Mouse (Mus musculus) heart, embryonic 10.5 days (tissue): ENCODE measurements around the gene Sez6. TPM values are rescaled to one million over a fixed set of nuclear protein-coding genes. Genes with fewer than 3 reads are reported as not detected.

Experiments used
- DNase-seq: peaks from one replicate; pipeline ENCODE4 v3.0.0-alpha.2; 2017; ENCODE audit warnings: low spot score
- H3K27ac ChIP-seq: fragments of 300-500 bp; sonication (generic); 2 replicates; pipeline ENCODE4 v1.5.1; 2016; ENCODE audit warnings: mild to moderate bottlenecking
- H3K27me3 ChIP-seq: fragments of 300-500 bp; sonication (generic); 2 replicates; pipeline ENCODE4 v1.6.1; 2016; ENCODE audit warnings: mild to moderate bottlenecking; ENCODE audit not compliant: poor library complexity, insufficient read depth, severe bottlenecking
- H3K36me3 ChIP-seq: fragments of 300-500 bp; sonication (generic); 2 replicates; pipeline ENCODE4 v1.6.1; 2016; ENCODE audit warnings: mild to moderate bottlenecking, moderate library complexity
- H3K4me1 ChIP-seq: fragments of 300-500 bp; sonication (generic); 2 replicates; pipeline ENCODE4 v1.6.1; 2016; ENCODE audit warnings: mild to moderate bottlenecking
- H3K4me3 ChIP-seq: fragments of 300-500 bp; sonication (generic); 2 replicates; pipeline ENCODE4 v1.5.1; 2016; ENCODE audit warnings: mild to moderate bottlenecking, moderate library complexity
- H3K9me3 ChIP-seq: fragments of 300-500 bp; sonication (generic); 2 replicates; pipeline ENCODE4 v1.6.1; 2016; ENCODE audit warnings: mild to moderate bottlenecking, moderate library complexity
- WGBS: fragments of 180-500 bp; shearing (Covaris S2); methylation state at CpG from one replicate; pipeline ENCODE4 v1.1.7; 2016; 5-methylcytosine and 5-hydroxymethylcytosine counted together
- polyA plus RNA-seq: library from polyadenylated mRNA; unstranded; fragments of >200 nt; fragmentation: Nextera tagmentation; extraction: Ambion mirVana; gene quantifications from 2 replicates; pipeline ENCODE4 v1.2.1, GENCODE M21; 2016

The Sez6 gene
- polyA plus RNA-seq, 1 experiment from 2014 or later = 0.30 TPM

DNA sequence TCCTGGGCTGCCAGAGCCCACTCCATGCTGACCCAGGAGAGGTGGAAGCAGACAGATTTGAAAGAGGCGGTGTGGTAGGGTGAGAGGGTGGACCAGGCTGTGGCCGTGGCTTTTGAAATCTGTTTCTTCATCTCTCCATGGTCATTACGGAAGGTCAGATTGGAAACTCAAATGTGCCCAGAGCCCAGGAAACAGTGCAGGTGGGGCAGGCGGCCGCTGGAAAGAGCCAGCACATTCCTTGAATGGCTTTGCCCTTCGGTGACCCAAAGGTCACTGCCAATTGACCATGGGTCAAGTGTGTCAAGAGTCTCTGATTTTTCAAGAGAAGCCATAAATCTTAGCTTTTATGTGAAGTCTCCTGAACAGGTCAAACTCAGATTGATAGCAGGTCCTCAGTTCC, 17.1 kb upstream of the Sez6 start:
- peaks cover 15% of the 10 kb centered on the region for H3K4me1 ChIP-seq
- peaks cover 84% of the 10 kb centered on the region for H3K27me3 ChIP-seq
- no peak for DNase-seq

DNA sequence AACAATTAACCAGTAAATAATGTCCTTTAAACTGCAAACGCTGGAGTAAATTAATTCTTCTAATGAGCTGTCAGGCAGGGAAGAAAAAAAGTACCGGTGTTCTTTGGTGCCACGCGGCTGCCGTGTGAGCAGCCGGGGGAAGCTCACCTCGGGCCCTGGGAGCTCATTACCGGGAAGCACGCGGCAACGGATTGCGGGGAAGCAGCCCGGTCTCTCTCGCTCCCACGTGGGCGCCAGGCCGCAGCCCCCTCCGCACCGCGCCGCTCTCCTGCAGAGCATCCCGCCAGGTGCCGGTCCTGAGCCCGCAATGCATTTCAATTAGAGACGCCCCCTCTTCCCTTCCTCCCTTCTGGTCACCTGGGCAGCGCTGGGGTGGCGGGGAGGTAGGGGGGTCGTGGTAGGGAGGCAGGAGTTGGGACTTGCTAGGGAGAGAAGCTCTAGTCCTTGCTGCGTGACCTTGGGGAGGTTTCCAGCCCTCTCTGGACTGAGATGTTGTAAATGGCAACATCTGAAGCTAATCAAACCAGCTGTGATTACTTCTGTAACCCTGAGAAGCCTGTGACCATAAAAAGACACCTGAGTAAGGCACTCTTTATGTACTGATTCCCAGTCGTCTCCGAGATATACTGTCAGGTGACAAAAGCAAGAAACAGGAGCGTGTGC, 15.9 kb upstream of the Sez6 start:
- Histone ChIP-seq H3K36me3 (no peaks in the 10 kb centered on the region), H3K4me1 (peaks cover 10% of the 10 kb centered on the region), H3K27ac (no peak overlapping the region), H3K27me3 (peaks cover 84% of the 10 kb centered on the region), H3K4me3 (peak overlapping the region; percentile 44), H3K9me3 (no peaks in the 10 kb centered on the region)
- 4% methylated on average over 32 of the region's 32 CpGs for WGBS
- DNase-seq = no peak

More for the DNA sequence above, 17.1 kb upstream of the Sez6 start:
- no peaks in the 10 kb centered on the region for H3K9me3 ChIP-seq
- H3K4me3 ChIP-seq = no peak overlapping the region
- H3K27ac ChIP-seq = no peak overlapping the region
- 61% methylated on average over 6 of the region's 6 CpGs for WGBS
- no peaks in the 10 kb centered on the region for H3K36me3 ChIP-seq

DNA sequence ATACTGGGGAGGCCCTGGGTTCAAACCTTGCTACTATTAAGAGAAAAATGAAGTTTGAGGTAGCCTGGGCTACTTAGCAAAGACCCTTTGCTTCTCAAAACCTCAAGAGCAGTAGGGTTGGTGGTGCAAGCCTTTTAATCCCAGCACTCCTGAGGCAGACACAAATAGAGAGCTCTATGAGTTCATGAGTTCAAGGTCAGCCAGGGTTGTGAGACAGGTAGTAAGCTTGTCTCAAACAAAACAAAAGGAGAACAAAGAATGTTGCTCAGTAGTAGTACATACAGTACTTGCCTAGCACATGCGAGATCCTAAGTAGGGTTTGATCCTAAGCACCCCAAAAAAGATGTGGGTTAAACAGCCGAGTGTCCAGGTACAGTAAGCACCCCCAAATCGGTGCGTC, 13.9 kb upstream of the Sez6 start:
- Histone ChIP-seq H3K4me1 (peaks cover 10% of the 10 kb centered on the region), H3K27me3 (peaks cover 83% of the 10 kb centered on the region), H3K36me3 (no peaks in the 10 kb centered on the region), H3K27ac (no peak overlapping the region), H3K4me3 (no peak overlapping the region), H3K9me3 (no peaks in the 10 kb centered on the region)
- WGBS = 81% methylated on average over 4 of the region's 4 CpGs
- no peak for DNase-seq

DNA sequence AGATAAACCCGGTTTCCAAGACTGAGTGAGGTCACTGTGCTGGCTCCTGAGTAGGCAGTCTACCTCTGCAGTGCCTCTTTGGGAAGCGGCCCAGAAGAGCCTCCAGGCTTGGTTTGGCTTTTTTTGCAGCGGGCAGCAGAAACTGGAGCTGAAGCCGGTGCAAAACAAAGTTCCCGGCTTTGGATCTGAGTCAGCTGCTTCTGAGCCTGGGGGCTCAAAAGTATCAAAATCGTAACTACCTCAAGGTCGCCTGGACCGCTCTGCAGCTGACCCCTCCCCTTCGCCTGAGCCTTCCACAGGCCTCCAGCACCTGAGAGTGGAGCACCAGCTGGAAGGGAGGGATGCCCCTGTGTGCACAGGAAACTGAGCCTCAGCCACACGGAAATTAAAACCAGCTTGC, 13.4 kb upstream of the Sez6 start:
- no peaks in the 10 kb centered on the region for H3K9me3 ChIP-seq
- WGBS = 57% methylated on average over 10 of the region's 10 CpGs
- peaks cover 81% of the 10 kb centered on the region for H3K27me3 ChIP-seq
- H3K36me3 ChIP-seq = no peaks in the 10 kb centered on the region
- no peak overlapping the region for H3K27ac ChIP-seq
- no peak overlapping the region for H3K4me3 ChIP-seq
- no peak for DNase-seq
- H3K4me1 ChIP-seq = peaks cover 10% of the 10 kb centered on the region

DNA sequence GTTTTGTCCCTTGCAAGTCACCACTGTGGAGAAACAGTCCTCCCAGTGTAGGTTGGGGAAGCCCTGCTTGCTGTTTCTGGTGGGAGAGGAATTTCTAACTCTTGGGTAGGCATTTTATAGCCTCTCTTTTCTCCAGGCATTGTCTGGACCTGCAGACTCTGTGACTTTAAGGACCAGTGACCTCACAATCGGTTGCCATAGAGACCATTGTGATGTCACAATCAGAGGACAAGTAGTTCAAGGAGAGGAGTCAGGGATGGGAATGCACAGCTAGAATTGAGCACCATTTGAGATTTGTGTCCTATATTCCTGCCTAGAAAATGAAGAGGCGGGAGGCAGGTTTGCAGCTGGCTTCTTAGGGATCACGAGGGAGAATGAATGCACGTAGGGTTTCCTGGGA, 7.3 kb upstream of the Sez6 start:
- H3K4me3 ChIP-seq = no peak overlapping the region
- 73% methylated on average over 4 of the region's 4 CpGs for WGBS
- no peaks in the 10 kb centered on the region for H3K9me3 ChIP-seq
- H3K36me3 ChIP-seq = no peaks in the 10 kb centered on the region
- H3K27ac ChIP-seq = no peak overlapping the region
- no peaks in the 10 kb centered on the region; the same call in 1 of the 2 replicates for H3K4me1 ChIP-seq
- no peak for DNase-seq
- peaks cover 74% of the 10 kb centered on the region for H3K27me3 ChIP-seq

DNA sequence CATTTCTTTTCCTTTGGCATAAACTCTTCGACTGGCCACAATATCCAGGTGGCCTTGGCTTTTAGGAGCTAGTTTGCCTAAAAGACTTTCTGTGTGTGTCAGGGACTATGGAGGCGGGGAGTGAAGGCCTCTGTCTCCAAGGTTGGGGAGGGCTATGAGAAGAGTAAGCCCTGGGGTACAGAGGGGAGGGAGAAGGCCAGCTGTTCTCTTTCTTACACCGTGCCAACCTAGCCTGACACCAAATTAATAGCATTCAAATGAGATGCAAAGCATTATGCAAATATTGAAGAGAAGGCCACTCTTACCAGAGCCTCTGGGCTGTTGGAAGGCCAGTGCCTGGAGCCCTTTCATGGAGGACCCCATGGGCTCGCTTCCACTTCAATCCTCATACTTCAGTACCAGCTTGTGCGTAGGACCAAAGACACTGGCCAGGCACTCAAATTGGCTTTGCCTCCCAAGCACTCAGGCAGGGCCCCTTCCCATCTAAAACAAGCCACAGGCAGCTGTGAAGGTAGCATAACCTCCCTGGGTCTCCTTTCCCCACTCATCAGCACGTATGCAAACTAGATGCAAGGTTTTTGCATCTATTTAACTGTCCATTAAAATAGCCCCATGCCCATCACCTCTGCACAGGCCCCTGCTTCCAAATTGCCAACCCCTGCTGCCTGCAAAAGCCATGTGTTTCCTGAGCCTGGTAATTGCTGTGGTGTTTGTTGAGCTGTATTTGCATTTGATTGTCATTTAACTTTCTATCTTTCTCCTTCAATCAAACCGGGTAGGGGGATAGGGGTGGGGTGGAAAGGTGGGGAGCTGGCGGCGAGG, 4.6 kb upstream of the Sez6 start:
- no peaks in the 10 kb centered on the region for H3K36me3 ChIP-seq
- 38% methylated on average over 9 of the region's 9 CpGs for WGBS
- no peak for DNase-seq
- H3K27me3 ChIP-seq = peaks cover 83% of the 10 kb centered on the region
- no peaks in the 10 kb centered on the region for H3K9me3 ChIP-seq
- H3K27ac ChIP-seq = no peak overlapping the region
- no peak overlapping the region for H3K4me3 ChIP-seq
- H3K4me1 ChIP-seq = peaks cover 15% of the 10 kb centered on the region

DNA sequence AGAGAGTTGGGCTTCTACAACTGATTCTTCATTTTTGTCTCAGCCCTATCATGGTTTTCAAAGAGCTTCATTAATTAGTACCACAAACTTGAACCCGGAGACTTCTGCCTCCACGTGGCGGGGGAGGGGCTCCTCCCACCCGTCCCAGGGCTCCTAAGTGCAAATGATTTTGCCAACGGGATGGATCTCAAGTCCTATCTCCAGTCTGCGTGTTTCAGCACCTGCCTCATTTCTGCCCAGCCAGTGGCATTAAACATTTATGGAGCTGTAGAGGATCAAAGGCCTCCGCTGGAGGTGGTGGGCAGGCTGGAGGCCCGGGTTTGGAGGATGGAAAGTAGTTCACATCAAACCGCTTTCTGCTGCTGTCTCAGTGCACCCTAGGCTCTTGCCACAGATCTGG, 3.9 kb upstream of the Sez6 start:
- Histone ChIP-seq H3K9me3 (no peaks in the 10 kb centered on the region), H3K36me3 (no peaks in the 10 kb centered on the region), H3K27me3 (peaks cover 84% of the 10 kb centered on the region), H3K27ac (no peak overlapping the region), H3K4me3 (no peak overlapping the region), H3K4me1 (peaks cover 22% of the 10 kb centered on the region)
- DNase-seq = no peak
- 14% methylated on average over 9 of the region's 9 CpGs for WGBS

DNA sequence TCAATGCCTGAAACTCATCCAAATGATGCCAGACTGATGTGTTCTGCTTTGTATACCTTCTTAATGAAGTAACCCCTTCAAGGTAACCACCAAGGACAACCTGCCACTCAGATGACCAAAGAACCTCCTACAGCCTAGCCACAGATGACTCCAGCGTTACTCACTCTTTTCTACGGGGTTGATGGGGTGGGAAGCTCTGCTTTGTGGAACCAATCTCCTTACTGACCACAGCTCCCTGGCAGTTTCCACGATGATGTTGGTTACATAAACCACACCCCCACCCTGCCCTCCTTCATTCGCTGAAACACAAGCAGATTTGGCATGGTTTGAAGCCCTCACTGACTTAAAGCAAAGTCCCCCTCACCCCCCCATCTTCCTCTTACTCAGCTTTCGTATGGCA, 2.8 kb upstream of the Sez6 start:
- Histone ChIP-seq H3K27me3 (peaks cover 92% of the 10 kb centered on the region), H3K4me3 (no peak overlapping the region)
- WGBS = 71% methylated on average over 5 of the region's 5 CpGs

DNA sequence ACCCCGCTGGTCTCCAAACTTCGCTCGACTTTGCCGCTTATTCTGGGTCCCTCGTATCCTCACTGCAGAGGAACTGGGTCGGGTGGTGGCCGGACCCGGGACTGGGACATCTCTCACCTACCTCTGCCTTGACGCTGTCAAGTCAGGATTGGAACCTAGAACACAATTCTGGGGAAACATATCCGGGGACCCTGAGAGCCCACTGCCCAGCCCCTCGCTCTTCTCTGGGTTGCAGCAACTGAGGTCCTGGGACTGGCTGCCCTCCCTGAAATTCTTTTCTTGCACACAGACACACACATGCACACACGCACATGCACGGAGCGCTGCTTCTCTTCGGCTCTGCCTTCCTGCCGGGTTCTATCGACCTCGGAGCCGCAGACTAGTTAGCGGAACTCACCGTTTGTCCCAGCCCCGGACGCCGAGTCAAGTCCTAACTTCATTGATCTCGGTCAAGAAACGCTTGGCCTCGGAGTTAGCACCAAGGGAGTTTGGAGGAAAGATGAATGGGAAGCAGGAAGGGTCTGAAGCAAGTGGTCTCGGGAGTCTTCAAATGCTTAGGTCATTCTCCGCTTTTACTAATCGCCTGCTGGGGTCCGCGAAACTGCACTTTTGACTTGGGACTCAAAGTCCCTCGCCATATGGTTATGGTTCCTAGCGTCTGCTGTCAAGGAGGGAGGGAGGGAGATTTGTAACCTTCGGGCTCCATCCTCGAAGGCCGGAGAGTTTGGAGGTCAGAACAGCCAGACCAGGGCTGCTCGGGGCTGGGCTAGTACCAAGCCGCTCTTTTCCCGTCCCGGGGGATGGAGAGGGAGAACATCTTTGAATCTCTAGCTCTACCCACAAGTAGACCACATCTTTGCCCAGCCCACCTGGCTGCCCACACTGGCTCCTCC, 1.2 kb downstream of the Sez6 start:
- no peak for DNase-seq
- 3% methylated on average over 41 of the region's 41 CpGs for WGBS
- Histone ChIP-seq H3K9me3 (no peaks in the 10 kb centered on the region), H3K27me3 (peaks cover 95% of the 10 kb centered on the region), H3K4me3 (peak overlapping the region; percentile 64), H3K36me3 (no peaks in the 10 kb centered on the region), H3K4me1 (peaks cover 27% of the 10 kb centered on the region), H3K27ac (no peak overlapping the region)

More for the DNA sequence above, 2.8 kb upstream of the Sez6 start:
- Histone ChIP-seq H3K9me3 (no peaks in the 10 kb centered on the region), H3K36me3 (no peaks in the 10 kb centered on the region), H3K27ac (no peak overlapping the region), H3K4me1 (peaks cover 27% of the 10 kb centered on the region)
- DNase-seq = no peak

DNA sequence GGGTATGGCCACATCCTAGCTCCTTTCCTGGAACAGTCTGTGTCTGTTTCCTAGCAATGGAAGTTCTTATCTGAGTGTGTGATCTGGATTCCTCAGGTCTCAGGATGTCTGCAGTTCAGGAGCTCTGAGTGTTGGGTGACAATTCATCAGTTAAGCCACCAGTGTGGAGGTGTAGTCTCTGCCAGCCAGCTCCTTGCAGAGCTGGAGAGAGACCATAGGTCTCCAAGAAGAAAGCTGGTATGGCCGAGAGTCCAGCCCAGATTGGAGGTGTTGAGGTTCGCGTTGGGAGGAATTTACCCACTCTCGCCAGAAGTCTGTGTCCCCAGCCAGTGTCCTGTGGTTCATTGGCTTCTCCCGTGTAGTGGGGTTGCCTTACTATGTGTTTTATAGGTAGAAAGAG, 2.0 kb downstream of the Sez6 start:
- no peak overlapping the region for H3K4me3 ChIP-seq
- peaks cover 27% of the 10 kb centered on the region for H3K4me1 ChIP-seq
- DNase-seq = no peak
- H3K27ac ChIP-seq = no peak overlapping the region
- H3K36me3 ChIP-seq = no peaks in the 10 kb centered on the region
- H3K27me3 ChIP-seq = peaks cover 97% of the 10 kb centered on the region
- WGBS = 34% methylated on average over 5 of the region's 5 CpGs
- H3K9me3 ChIP-seq = no peaks in the 10 kb centered on the region

DNA sequence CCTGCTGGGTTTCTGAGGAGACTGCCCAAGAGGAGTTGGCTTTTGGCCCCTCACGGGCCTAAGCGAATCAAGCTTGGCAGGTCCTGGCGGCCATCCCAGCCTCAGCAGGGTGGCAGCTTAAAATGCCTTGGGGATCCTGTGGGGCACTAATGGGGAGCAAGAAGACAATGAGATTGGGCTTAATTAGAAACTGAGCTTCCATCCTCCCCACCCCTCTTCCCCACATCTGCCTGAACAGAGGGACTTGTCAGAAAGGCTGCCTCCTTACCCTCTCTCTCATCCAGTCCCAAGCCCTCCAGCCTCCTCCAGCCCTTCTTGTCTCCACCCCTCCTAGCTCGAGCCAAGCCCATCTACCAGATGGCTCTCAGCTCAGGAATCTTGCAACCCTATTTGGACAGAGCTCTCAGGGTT, 3.5 kb downstream of the Sez6 start:
- DNase-seq = no peak
- Histone ChIP-seq H3K4me1 (peaks cover 23% of the 10 kb centered on the region), H3K27ac (no peak overlapping the region), H3K36me3 (no peaks in the 10 kb centered on the region), H3K4me3 (no peak overlapping the region), H3K27me3 (peaks cover 97% of the 10 kb centered on the region), H3K9me3 (no peaks in the 10 kb centered on the region)
- WGBS = 4% methylated on average over 4 of the region's 4 CpGs

DNA sequence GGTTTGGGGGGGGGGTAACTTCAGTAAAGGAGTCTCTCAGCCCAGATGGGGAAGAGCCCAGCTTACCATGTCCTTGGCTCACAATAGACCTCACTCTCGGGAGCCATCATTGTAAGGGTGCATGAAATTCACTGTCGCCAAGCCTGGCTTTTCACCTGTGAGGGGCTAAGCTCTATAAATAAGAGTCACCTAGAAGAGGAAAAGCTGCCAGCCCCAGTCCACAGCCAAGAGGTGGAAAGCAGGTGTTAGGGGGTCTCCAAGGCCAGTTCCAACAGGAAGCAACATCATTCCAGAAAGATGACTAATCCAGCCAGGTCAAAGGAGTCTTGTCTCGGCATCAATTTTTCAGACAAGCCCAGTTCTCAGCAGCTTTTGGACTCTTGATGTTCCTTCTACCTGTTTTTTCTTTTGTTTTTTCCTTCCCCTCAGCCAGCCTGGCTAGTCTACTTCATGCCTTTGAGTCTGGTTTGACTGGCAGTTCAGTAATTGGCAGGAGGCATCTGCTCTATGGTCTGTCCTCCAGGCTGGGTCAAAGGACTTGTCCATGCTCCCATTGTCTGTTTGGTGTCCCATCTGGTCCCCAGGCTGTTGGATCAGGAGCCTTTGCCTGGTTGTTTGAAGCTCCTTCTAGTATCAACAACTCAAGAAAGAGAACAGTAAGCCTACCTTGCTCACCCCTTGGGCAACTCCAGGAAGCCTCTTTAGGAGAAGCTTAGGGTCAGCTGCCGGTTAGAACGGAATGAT, 4.1 kb downstream of the Sez6 start:
- WGBS = 45% methylated on average over 5 of the region's 5 CpGs
- H3K27me3 ChIP-seq = peaks cover 98% of the 10 kb centered on the region
- H3K9me3 ChIP-seq = no peaks in the 10 kb centered on the region
- H3K4me1 ChIP-seq = peaks cover 27% of the 10 kb centered on the region
- no peak for DNase-seq
- no peak overlapping the region for H3K27ac ChIP-seq
- no peaks in the 10 kb centered on the region for H3K36me3 ChIP-seq
- H3K4me3 ChIP-seq = no peak overlapping the region
